Mouse (Mus musculus) small intestine, adult 2 months (tissue): Measurements from ENCODE around the gene Mrtfa. TPM values are rescaled to one million over a fixed set of nuclear protein-coding genes. Genes with fewer than 3 reads are reported as not detected.
A peak's percentile ranks its signal among the peaks of the same experiment; 100 is the strongest.

ENCODE experiments used
- H3K27ac ChIP-seq: fragments of 200-500 bp; 2 replicates; pipeline ENCODE4 v1.5.1; 2012; ENCODE audit warnings: low read depth, low read length, control low read depth, inconsistent platforms; ENCODE audit not compliant: insufficient read depth
- H3K27me3 ChIP-seq: fragments of 200-500 bp; 2 replicates; pipeline ENCODE4 v1.6.1; 2012; ENCODE audit warnings: mild to moderate bottlenecking, moderate library complexity, low read length, inconsistent platforms; ENCODE audit not compliant: control insufficient read depth, insufficient read depth
- H3K36me3 ChIP-seq: fragments of 200-500 bp; 2 replicates; pipeline ENCODE4 v1.6.1; 2012; ENCODE audit warnings: mild to moderate bottlenecking, low read length, control low read depth, inconsistent platforms; ENCODE audit not compliant: control insufficient read depth, insufficient read depth
- H3K4me1 ChIP-seq: fragments of 200-500 bp; 2 replicates; pipeline ENCODE4 v1.6.1; 2012; ENCODE audit warnings: low read length, inconsistent platforms, mixed read lengths; ENCODE audit not compliant: control insufficient read depth, insufficient read depth, insufficient read length
- H3K4me3 ChIP-seq: fragments of 200-500 bp; 2 replicates; pipeline ENCODE4 v1.5.1; 2012; ENCODE audit warnings: low read depth, mild to moderate bottlenecking, control low read depth, inconsistent platforms, low read length, moderate library complexity
- CTCF ChIP-seq: fragments of 200-500 bp; IDR thresholded peaks from 2 replicates; pipeline ENCODE4 v1.5.1; 2012; ENCODE audit warnings: low read depth, mild to moderate bottlenecking, control low read depth, inconsistent platforms, low read length, moderate library complexity, mixed read lengths; ENCODE audit not compliant: insufficient replicate concordance, insufficient read length; ENCODE audit errors: extremely low read depth
- POLR2A ChIP-seq: fragments of 200-500 bp; IDR thresholded peaks from 2 replicates; pipeline ENCODE4 v1.6.1; 2012; ENCODE audit warnings: low read depth, mild to moderate bottlenecking, control low read depth, inconsistent platforms, low read length, moderate library complexity
- WGBS: fragments of 180-500 bp; shearing (Covaris S2); methylation state at CpG from one replicate; pipeline ENCODE4 v1.1.7; 2018; 5-methylcytosine and 5-hydroxymethylcytosine counted together
- polyA plus RNA-seq: library from polyadenylated mRNA; depleted of rRNA; stranded (reverse); fragments of >200 nt; gene quantifications from 2 replicates; pipeline ENCODE4 v1.2.3, GENCODE M21; 2012

The Mrtfa gene
- polyA plus RNA-seq, 1 experiment: 34.5 TPM

DNA sequence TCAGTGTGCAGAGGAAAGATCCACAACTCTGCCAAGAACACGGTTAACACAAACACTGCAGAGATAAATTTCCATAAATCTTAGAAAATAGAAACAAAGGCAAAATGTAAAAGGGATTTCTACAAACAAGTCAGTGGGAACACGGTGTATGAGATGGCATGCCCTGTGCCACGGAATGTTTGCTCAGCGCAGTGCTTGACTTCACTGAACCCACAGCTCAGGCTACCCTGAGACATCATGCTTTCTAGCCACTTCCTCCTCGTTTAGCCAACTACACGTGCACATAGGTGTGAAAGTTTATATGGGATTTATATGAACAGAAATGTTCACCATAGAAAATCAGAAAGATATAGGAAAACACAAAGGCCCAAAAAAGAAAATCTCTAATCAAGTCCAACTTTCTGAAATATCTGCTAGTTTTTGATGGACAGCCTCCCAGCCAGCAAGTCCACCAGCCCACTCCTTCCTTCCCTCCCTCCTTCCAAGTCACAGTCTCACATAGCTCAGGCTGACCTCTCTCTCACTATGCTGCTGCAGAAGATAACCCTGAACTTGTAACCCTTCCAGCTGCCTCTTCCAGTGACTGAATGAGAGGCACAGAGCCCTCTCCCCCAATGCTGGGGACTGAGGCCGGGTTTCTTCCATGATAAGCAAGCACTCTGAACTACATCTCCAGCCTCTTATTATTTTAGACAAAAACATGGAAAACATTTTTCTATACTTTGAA lies 94.1 kb downstream of the Mrtfa start:
- H3K4me3 ChIP-seq: no peak overlapping the region
- TF ChIP-seq CTCF (no peak), POLR2A (no peak)

DNA sequence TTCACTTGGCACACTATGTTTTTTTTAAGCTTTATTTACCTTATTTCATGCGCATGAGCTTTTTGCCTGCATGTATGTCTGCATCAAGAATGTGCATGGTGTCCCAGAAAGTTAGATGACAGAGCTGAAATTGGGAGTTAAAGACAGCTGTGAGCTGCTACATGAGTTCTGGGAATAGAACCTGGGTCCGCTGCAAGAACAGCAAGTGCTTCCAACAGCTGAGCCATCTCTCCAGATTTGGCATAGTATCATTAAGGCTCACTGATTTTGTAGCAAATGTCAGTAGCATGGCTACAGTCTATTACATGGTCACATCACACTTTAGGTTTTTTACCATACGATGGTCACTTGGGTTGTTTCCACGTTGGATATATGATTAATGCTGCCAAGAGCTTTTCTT lies 97.5 kb downstream of the Mrtfa start:
- no peaks in the 10 kb centered on the region for H3K27me3 ChIP-seq
- no peak for TF ChIP-seq CTCF
- TF ChIP-seq POLR2A: no peak
- 84% methylated on average over 4 of the region's 4 CpGs for WGBS

More for the DNA sequence above, 94.1 kb downstream of the Mrtfa start:
- no peaks in the 10 kb centered on the region for H3K36me3 ChIP-seq
- 63% methylated on average over 7 of the region's 7 CpGs for WGBS
- no peak overlapping the region for H3K27ac ChIP-seq
- H3K27me3 ChIP-seq: no peaks in the 10 kb centered on the region
- H3K4me1 ChIP-seq: no peaks in the 10 kb centered on the region; the same call in 1 of the 2 replicates

DNA sequence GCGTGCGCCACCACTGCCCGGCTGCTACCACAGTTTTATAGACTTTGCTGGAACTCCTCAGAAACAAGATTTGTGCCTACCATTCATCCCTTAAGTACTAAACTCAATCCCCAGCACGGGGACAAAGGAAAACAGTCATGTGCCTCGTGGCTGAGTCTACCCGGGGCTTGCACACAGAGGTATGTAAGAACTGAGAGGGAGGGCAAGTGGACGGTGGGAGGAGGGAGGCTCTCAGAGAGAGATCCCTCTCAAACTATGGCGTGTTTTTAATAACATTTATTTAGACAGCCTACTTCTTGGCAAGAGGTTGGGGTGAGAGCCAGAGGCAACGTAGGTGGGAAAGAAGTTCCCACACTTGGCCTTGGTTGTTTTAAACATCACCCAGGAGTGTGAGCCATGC lies 98.8 kb downstream of the Mrtfa start:
- Histone ChIP-seq H3K4me1 (no peaks in the 10 kb centered on the region; the same call in 1 of the 2 replicates), H3K27me3 (no peaks in the 10 kb centered on the region), H3K36me3 (no peaks in the 10 kb centered on the region), H3K27ac (no peak overlapping the region), H3K4me3 (no peak overlapping the region)
- WGBS: 72% methylated on average over 9 of the region's 9 CpGs
- no peak for TF ChIP-seq POLR2A
- no peak for TF ChIP-seq CTCF

More for the DNA sequence above, 97.5 kb downstream of the Mrtfa start:
- H3K4me1 ChIP-seq: no peaks in the 10 kb centered on the region; the same call in 1 of the 2 replicates
- no peak overlapping the region for H3K4me3 ChIP-seq
- no peak overlapping the region for H3K27ac ChIP-seq
- H3K36me3 ChIP-seq: no peaks in the 10 kb centered on the region

DNA sequence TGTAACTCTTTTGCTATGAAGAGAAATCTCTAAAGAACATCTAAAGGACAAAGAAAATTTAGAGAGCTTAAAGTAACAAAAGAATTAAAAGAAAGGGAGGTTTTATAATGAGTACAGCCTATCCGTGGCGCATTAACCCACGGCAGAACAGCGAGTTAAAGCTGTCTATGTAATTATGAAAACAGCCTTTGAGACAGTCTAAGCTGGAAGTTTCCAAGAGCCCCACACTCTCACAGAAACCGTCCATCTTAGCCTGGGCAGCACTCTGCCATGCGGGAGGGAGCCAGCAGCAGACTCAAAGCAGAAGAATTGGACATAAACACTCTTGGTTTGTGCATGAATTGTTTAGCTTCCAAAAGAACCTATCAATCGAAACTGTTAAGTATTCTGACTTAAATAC lies 103.0 kb downstream of the Mrtfa start:
- no peaks in the 10 kb centered on the region; the same call in 1 of the 2 replicates for H3K4me1 ChIP-seq
- H3K36me3 ChIP-seq: no peaks in the 10 kb centered on the region
- WGBS: 75% methylated on average over 7 of the region's 7 CpGs
- no peaks in the 10 kb centered on the region for H3K27me3 ChIP-seq
- H3K27ac ChIP-seq: 0 out of 2 replicates have a peak overlapping the region, but pooled peaks have one; percentile 8
- no peak overlapping the region for H3K4me3 ChIP-seq
- no peak for TF ChIP-seq CTCF
- no peak for TF ChIP-seq POLR2A

DNA sequence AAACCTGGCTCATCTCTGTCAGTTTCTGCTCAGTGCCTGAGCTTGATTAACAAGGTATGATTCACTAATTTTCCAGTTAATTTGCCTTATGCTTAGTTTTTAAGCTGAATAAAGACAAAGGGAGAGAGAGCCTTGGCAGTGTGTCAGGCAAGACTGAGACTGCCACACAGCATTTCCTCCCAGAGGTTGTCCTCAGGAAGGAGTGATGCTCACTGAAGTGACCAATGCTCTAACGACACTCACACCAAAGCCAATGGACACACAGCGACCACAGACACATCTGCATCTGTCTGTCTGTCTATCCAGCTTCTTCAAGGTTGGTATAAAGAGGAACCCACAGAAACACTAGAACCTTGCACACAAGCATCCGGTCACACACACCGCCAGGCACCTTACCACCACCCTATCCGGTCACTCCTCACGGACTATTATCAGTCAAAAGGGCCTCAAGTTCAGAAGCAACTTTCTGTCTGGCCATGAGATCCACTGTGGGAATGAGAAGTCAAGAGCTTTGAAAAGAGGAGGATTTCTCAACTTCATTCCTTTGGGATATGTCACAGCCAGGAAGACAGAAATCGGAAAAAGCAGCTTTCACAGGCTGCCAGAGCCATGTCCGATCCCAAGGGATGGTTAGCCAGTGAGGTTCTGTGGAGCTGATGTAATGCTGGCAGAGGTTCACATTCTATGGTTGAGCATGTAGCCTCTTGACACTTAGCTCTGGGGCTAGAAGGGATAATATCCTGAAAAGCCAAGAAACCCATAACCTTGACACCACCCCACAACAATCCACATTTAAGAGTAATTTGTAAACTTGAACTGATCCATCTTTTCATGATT lies 103.7 kb downstream of the Mrtfa start:
- Histone ChIP-seq H3K27ac (peak overlapping the region; percentile 52), H3K27me3 (no peaks in the 10 kb centered on the region), H3K4me3 (no peak overlapping the region), H3K4me1 (no peaks in the 10 kb centered on the region; the same call in 1 of the 2 replicates), H3K36me3 (no peaks in the 10 kb centered on the region)
- TF ChIP-seq CTCF: no peak
- no peak for TF ChIP-seq POLR2A
- 84% methylated on average over 8 of the region's 8 CpGs for WGBS

DNA sequence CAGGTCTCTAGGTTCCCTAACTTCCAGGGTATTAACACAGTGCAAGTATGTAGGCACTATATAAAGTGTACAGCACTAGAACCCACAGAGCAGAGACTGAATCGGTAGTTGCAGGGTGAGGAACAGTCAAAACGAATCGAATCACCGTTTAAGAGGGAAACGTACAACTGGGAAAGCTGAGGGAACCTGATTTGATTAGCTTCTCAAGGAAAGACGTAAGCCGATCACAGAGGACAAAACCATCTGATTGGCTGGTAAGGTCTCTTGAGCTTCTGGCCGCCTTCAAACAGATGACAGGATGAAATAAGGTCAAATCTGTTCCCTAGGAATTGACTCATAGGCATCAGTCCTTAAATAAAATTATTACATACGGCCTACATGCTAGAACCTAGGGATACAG lies 106.7 kb downstream of the Mrtfa start:
- TF ChIP-seq POLR2A: no peak
- TF ChIP-seq CTCF: no peak
- WGBS: 87% methylated on average over 9 of the region's 9 CpGs
- H3K27ac ChIP-seq: no peak overlapping the region

DNA sequence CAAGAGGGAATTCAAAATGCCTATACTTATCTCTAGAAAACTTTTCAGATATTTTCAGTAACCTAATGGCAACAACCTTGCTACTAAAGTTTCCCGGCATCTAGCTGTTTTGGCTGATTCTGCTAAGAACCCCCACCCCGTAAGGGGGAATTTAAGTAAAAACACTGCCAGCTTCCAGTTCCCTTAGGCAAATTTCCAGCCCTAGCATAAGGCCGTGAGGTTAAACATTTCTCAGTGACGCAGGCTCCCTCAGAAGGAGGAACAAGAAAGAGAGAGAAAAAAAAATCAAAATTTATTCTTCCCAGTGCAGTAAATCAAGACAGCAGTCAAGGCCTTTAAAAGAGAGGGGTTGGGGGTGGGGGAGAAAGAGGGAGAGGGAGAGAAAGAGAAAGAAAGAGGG lies 107.3 kb downstream of the Mrtfa start:
- Histone ChIP-seq H3K4me1 (no peaks in the 10 kb centered on the region; the same call in 1 of the 2 replicates), H3K27me3 (no peaks in the 10 kb centered on the region), H3K4me3 (no peak overlapping the region), H3K27ac (no peak overlapping the region), H3K36me3 (no peaks in the 10 kb centered on the region)
- 85% methylated on average over 4 of the region's 4 CpGs for WGBS
- TF ChIP-seq POLR2A: no peak
- no peak for TF ChIP-seq CTCF

More for the DNA sequence above, 106.7 kb downstream of the Mrtfa start:
- H3K27me3 ChIP-seq: no peaks in the 10 kb centered on the region
- no peaks in the 10 kb centered on the region; the same call in 1 of the 2 replicates for H3K4me1 ChIP-seq
- H3K36me3 ChIP-seq: no peaks in the 10 kb centered on the region
- no peak overlapping the region for H3K4me3 ChIP-seq
